Mouse (Mus musculus) intestine, embryonic 14.5 days (tissue): Measurements from ENCODE around the gene Rsad2. TPM values are rescaled to one million over a fixed set of nuclear protein-coding genes. Genes with fewer than 3 reads are reported as not detected.
A peak's percentile ranks its signal among the peaks of the same experiment; 100 is the strongest.

Experiments used
- ATAC-seq: fragments of 200-750 bp; cut with Nextera tagmentation; replicated peaks from 2 replicates; pipeline ENCODE4 v1.8.0; 2017; ENCODE audit warnings: low read depth, moderate number of reproducible peaks, moderate TSS enrichment, moderate library complexity; ENCODE audit not compliant: low FRiP score, low TSS enrichment
- DNase-seq: peaks from one replicate; pipeline ENCODE4 v3.0.0-alpha.2; 2018; ENCODE audit warnings: low spot score
- H3K27ac ChIP-seq: fragments of 300-500 bp; sonication (generic); 2 replicates; pipeline ENCODE4 v1.5.1; 2014; ENCODE audit warnings: low read depth, mild to moderate bottlenecking, control low read depth
- H3K27me3 ChIP-seq: fragments of 300-500 bp; sonication (generic); replicated peaks from 2 replicates; pipeline ENCODE4 v1.6.1; 2014; ENCODE audit warnings: low read length, control low read depth; ENCODE audit not compliant: control insufficient read depth, insufficient read depth
- H3K36me3 ChIP-seq: fragments of 300-500 bp; sonication (generic); 2 replicates; pipeline ENCODE4 v1.6.1; 2014; ENCODE audit warnings: low read length, control low read depth; ENCODE audit not compliant: control insufficient read depth, insufficient read depth
- H3K4me1 ChIP-seq: fragments of 300-500 bp; sonication (generic); replicated peaks from 2 replicates; pipeline ENCODE4 v1.6.1; 2014; ENCODE audit warnings: low read length, control low read depth, mixed read lengths; ENCODE audit not compliant: control insufficient read depth, insufficient read depth
- H3K4me2 ChIP-seq: fragments of 300-500 bp; sonication (generic); 2 replicates; pipeline ENCODE4 v1.6.1; 2014; ENCODE audit warnings: low read length
- H3K4me3 ChIP-seq: fragments of 300-500 bp; sonication (generic); 2 replicates; pipeline ENCODE4 v1.5.1; 2014; ENCODE audit warnings: low read depth, low read length, control low read depth, mixed read lengths
- H3K9ac ChIP-seq: fragments of 300-500 bp; sonication (generic); 2 replicates; pipeline ENCODE4 v1.6.1; 2014; ENCODE audit warnings: mild to moderate bottlenecking, low read length
- H3K9me3 ChIP-seq: fragments of 300-500 bp; sonication (generic); 2 replicates; pipeline ENCODE4 v1.6.1; 2016; ENCODE audit warnings: low read length, control low read depth; ENCODE audit not compliant: control insufficient read depth
- WGBS: fragments of 180-500 bp; shearing (Covaris S2); extraction: QIAGEN DNeasy Blood & Tissue Kit; methylation state at CpG from one replicate; pipeline ENCODE4 v1.1.7; 2014; 5-methylcytosine and 5-hydroxymethylcytosine counted together
- polyA plus RNA-seq: library from polyadenylated mRNA; unstranded; fragments of >200 nt; fragmentation: Nextera tagmentation; extraction: Ambion mirVana; gene quantifications from 2 replicates; pipeline ENCODE4 v1.2.1, GENCODE M21; 2014

The Rsad2 gene
- polyA plus RNA-seq, 1 experiment from 2014 or later, result 1.8 TPM

DNA sequence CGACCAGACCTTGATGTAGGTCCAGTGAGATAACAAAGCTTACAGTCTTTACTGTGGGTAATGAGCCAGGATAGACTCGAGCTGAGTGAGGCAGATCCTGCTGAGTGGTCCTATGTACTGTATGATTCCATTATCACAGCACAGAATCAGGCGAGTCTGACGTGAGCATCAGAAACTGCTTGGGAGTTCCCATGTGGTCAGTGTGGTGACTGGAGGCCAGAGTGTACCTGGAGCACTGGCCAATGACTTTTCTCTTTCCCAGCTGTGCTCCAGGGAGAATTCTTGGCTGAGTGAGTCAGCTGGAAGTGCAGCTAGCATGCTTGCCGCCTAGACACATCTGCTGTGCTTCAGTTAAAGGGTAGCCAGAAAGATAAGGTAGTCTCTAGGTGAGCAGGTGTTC lies 1.6 kb downstream of the Rsad2 start:
- H3K9me3 ChIP-seq, result no peaks in the 10 kb centered on the region
- no peak overlapping the region for H3K27ac ChIP-seq
- H3K4me3 ChIP-seq, result no peak overlapping the region
- H3K9ac ChIP-seq, result no peak overlapping the region
- WGBS, result 51% methylated on average over 5 of the region's 5 CpGs
- peaks cover 17% of the 10 kb centered on the region for H3K4me1 ChIP-seq
- no peak for DNase-seq
- H3K36me3 ChIP-seq, result no peaks in the 10 kb centered on the region
- no peaks in the 10 kb centered on the region for H3K27me3 ChIP-seq
- no peak overlapping the region for H3K4me2 ChIP-seq
- ATAC-seq, result no peak

DNA sequence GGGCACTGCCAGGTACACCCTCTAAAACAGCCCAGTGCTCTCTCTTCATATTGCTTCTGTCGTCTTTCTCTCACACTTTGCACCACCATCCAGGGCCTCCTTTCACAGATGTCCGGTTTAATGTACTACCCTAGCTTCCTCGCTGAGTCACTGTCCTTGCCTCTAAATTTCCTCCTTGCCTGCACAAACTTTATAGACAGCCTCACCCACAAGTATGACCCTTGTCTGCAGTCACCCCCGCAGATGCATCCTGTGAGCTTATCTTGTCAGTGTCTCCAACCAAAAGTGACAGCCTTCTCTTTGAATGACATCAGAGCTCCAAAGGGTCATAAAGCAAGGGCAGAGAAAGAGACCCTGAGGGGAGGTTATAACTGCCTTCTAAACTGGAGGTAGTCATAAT lies 3.3 kb downstream of the Rsad2 start:
- no peaks in the 10 kb centered on the region for H3K36me3 ChIP-seq
- H3K4me2 ChIP-seq, result no peak overlapping the region
- no peak overlapping the region for H3K27ac ChIP-seq
- no peak for ATAC-seq
- no peak for DNase-seq
- WGBS, result 59% methylated on average over 4 of the region's 4 CpGs
- peaks cover 17% of the 10 kb centered on the region for H3K4me1 ChIP-seq
- no peaks in the 10 kb centered on the region for H3K9me3 ChIP-seq
- no peaks in the 10 kb centered on the region for H3K27me3 ChIP-seq
- H3K4me3 ChIP-seq, result no peak overlapping the region
- H3K9ac ChIP-seq, result no peak overlapping the region

DNA sequence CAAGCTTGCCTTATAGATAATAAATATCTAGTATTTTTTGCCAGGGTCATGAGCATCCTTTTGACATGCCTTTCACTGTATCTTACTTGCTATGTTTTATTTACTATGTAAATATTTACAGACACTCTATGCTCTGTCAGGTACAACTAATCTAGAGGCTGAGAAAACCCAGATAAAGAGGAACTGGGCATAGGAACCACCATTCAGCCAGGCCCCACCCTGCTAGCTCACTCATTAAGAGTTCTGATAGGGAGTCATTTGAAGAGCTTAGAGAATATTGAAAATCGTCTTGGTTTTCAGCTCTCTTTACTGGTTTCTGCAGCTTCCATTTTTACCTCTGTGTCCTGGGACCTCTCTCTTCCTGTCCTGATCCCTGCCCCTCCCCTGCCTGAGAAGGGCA lies 5.1 kb downstream of the Rsad2 start:
- Histone ChIP-seq H3K9ac (no peak overlapping the region), H3K4me1 (peaks cover 10% of the 10 kb centered on the region), H3K4me2 (no peak overlapping the region), H3K36me3 (no peaks in the 10 kb centered on the region), H3K9me3 (no peaks in the 10 kb centered on the region), H3K27ac (no peak overlapping the region), H3K27me3 (no peaks in the 10 kb centered on the region), H3K4me3 (no peak overlapping the region)
- WGBS, result 25% methylated on average over 1 of the region's 1 CpGs
- DNase-seq (no peak), ATAC-seq (no peak)

DNA sequence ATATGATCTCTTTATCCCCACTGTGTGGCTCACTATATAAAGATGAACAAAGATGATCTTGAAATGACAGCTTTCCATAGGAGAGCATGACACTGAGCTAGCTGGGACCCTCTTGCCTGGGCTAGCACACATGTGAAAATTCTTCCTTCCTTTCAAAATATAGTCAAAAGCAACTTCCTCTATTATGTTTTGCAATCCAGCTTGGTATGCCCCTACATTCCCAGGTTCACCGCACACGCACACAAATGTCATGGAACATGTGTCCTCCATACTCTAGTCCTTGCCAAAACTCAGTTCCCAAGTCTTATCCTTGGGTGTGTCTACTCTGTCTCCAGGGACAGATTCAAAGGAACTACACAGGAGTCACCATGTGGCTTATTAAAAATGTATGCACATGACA lies 6.8 kb downstream of the Rsad2 start:
- WGBS, result 98% methylated on average over 2 of the region's 2 CpGs
- Histone ChIP-seq H3K4me1 (0 out of 2 replicates have a peak, but pooled peaks cover 4% of the 10 kb centered on the region), H3K4me2 (no peak overlapping the region), H3K9ac (no peak overlapping the region), H3K36me3 (no peaks in the 10 kb centered on the region), H3K4me3 (no peak overlapping the region), H3K27ac (no peak overlapping the region), H3K9me3 (no peaks in the 10 kb centered on the region), H3K27me3 (no peaks in the 10 kb centered on the region)
- no peak for DNase-seq
- no peak for ATAC-seq

DNA sequence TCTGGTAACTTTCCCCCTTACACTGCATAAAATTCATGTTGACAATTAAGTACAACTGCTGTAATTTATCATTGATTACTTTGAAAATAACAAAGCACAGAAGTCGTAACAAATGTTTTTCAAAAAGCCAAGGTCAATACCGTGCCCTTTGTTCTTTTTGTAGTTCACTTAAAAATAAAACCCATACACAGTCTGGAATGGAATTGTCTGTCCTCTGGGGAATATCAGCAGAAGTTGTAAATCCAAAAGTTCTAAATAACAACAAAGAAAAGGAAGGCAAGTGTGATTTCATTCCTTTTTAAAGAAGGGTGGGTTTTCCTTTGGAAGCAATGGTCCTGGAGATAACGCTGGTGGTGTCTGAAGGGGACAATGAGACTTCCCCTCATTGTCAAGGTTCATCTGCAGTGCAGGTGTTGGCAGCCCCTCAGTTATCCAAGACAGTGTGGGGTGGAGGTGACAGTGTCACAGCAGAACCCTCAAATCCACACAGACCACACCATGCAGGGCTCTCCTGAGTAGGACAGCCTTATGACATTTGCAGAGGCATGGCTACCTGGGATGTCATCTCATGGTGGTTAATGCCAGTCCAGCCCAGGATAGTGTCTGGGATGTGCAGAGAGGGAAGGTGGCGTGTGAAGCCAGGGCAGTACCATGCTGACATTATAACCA lies 9.7 kb downstream of the Rsad2 start:
- DNase-seq (no peak), ATAC-seq (no peak)
- Histone ChIP-seq H3K9ac (no peak overlapping the region), H3K9me3 (no peaks in the 10 kb centered on the region), H3K27ac (no peak overlapping the region), H3K4me1 (0 out of 2 replicates have a peak, but pooled peaks cover 4% of the 10 kb centered on the region), H3K4me3 (no peak overlapping the region), H3K36me3 (no peaks in the 10 kb centered on the region), H3K4me2 (no peak overlapping the region), H3K27me3 (no peaks in the 10 kb centered on the region)
- 79% methylated on average over 4 of the region's 4 CpGs for WGBS

DNA sequence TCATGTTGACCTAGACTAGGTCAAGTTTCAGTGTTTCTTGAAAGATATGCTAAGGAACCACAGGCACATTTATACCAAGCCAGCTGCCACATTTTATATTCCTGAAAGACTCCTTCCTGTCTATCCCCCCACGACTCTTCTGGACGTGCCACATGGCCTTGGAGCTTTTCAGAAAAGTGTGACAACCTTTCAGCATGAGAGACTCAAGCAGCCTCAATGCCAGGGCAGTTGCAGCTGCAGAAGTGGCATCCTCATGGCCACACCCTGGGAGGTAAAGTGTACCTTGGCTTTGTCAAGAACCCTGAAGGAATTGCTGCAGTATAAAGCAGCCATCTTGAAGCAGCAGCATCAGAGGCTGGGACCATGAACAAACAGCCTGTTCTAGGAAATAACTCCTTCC lies 11.7 kb downstream of the Rsad2 start:
- H3K4me1 ChIP-seq, result no peaks in the 10 kb centered on the region
- no peaks in the 10 kb centered on the region for H3K27me3 ChIP-seq
- no peak overlapping the region for H3K4me2 ChIP-seq
- no peak overlapping the region for H3K27ac ChIP-seq
- no peak overlapping the region for H3K9ac ChIP-seq
- WGBS, result 65% methylated on average over 2 of the region's 2 CpGs
- H3K9me3 ChIP-seq, result no peaks in the 10 kb centered on the region
- no peak for ATAC-seq
- H3K4me3 ChIP-seq, result no peak overlapping the region
- H3K36me3 ChIP-seq, result no peaks in the 10 kb centered on the region
- no peak for DNase-seq

DNA sequence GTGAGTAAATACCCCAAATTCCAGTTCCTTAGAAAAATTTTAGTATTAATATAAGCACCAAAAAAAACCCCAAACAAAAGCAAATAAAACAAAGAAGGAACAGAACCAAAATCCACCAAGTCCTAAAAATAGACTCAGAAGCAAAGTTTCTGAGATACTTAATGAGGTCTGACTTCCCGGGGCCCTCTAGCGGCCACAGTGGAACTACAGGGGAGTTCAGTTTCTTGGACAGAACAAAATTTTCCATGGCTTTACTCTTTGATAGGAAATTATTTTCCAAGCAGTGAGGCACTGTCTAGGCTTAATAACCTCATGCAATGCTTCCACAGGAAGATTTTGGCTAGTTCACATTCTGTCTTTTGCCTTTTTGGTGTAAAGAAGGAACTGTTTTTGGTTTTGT lies 12.2 kb downstream of the Rsad2 start:
- no peak overlapping the region for H3K9ac ChIP-seq
- DNase-seq, result peak; percentile 82
- H3K36me3 ChIP-seq, result no peaks in the 10 kb centered on the region
- no peaks in the 10 kb centered on the region for H3K9me3 ChIP-seq
- no peaks in the 10 kb centered on the region; the same call in 1 of the 2 replicates for H3K4me1 ChIP-seq
- no peak overlapping the region for H3K4me3 ChIP-seq
- H3K27me3 ChIP-seq, result no peaks in the 10 kb centered on the region
- WGBS, result 0% methylated on average over 2 of the region's 2 CpGs
- no peak for ATAC-seq
- no peak overlapping the region for H3K4me2 ChIP-seq
- H3K27ac ChIP-seq, result no peak overlapping the region

DNA sequence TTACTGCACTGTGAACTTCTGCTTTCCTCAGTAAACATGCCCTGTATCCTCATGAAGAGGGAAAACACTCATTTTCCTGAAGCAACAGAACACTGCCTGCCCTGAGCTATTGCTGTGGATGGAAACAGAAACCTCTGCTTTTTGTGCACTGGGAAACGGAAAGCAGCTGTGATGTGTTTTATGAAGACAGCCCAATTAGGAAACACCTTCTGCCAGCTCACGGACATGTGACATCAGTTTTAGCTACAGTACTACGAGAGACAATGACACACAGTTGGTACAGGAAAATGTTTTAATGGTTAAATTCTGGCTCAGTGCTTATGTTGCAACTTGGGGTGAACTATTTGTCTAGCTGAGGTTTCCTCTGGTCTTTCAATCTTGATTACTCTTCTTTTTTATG lies 16.9 kb downstream of the Rsad2 start:
- Histone ChIP-seq H3K9me3 (no peaks in the 10 kb centered on the region), H3K4me3 (no peak overlapping the region), H3K9ac (no peak overlapping the region), H3K36me3 (no peaks in the 10 kb centered on the region), H3K27ac (no peak overlapping the region), H3K27me3 (no peaks in the 10 kb centered on the region), H3K4me2 (no peak overlapping the region), H3K4me1 (no peaks in the 10 kb centered on the region; the same call in 1 of the 2 replicates)
- no peak for ATAC-seq
- DNase-seq, result no peak
- 44% methylated on average over 3 of the region's 3 CpGs for WGBS

DNA sequence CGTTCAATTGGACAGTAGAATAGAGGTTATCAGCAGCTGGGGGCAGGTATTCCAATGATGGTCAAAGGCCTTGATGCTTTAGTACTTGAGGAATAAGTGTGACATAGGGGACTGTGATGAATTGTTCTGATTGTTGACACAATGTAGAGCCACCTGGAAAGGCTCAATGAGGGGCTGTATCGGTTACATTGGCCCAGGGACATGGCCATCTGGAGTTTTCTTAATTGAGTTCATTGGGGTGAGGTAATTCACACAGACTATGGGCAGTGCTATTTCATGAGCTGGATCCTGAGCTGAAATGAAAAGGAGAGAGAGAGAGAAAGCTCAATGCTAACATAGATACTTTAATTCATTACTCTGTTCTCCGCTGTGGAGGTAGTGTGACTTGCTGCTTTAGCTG lies 18.3 kb downstream of the Rsad2 start:
- H3K36me3 ChIP-seq, result no peaks in the 10 kb centered on the region
- no peak overlapping the region for H3K9ac ChIP-seq
- no peak for DNase-seq
- H3K9me3 ChIP-seq, result no peaks in the 10 kb centered on the region
- H3K27me3 ChIP-seq, result no peaks in the 10 kb centered on the region
- no peaks in the 10 kb centered on the region; the same call in 1 of the 2 replicates for H3K4me1 ChIP-seq
- H3K27ac ChIP-seq, result no peak overlapping the region
- 51% methylated on average over 3 of the region's 3 CpGs for WGBS
- H3K4me3 ChIP-seq, result no peak overlapping the region
- no peak overlapping the region for H3K4me2 ChIP-seq
- no peak for ATAC-seq
